Comparison of ENCODE assay signal across 18 mouse cellular contexts in genomic region chr10:128631571-128631970, GRCm38 (mm10). TPM values are rescaled to one million over a fixed set of nuclear protein-coding genes. Genes with fewer than 3 reads are reported as not detected.
DNase-seq lines count a peak whose midpoint lies in the region; ATAC-seq and TF ChIP-seq lines count a peak whose summit lies in the region.
"Had no signal": no experiment of that assay in that cellular context is flagged by ENCODE, and none has a peak within 500 bp of the region (broad histone marks: within the 10 kb centered on the region; RNA-seq: fewer than 3 reads in every experiment).

No protein-coding gene starts in this region.

- peak; percentile 83 for DNase-seq in R1 (ENCODE audit: low read depth, low spot score)
- DNase-seq in yolk sac, embryonic 10.5 days (ENCODE audit: low spot score), result peak; percentile 79
- no peak for DNase-seq in adipocyte (ENCODE audit: low spot score)
- DNase-seq in kidney, adult 2 months, result no peak
- DNase-seq: adrenal gland, postnatal 14 days; cerebellum, adult 18-20 months; cerebellum, adult 9-11 months; cerebellum, postnatal 36 days; gastrocnemius, postnatal 14 days; heart, postnatal 36 days had no signal

- no peak for TF ChIP-seq CTCF in ES-Bruce4 (IDR thresholded peaks at IDR 0.05; ENCODE audit: low read depth, low read length)
- no peak for TF ChIP-seq CTCF in kidney, adult 2 months (conservative IDR thresholded peaks at IDR 0.05; ENCODE audit: insufficient read depth, insufficient read length, low read depth, low read length)

- no peak for TF ChIP-seq POLR2A in ES-Bruce4 (IDR thresholded peaks at IDR 0.05; ENCODE audit: insufficient read depth, low read length)
- TF ChIP-seq POLR2A in kidney, adult 2 months (IDR thresholded peaks at IDR 0.05; ENCODE audit: low read depth, low read length), result no peak

- no peaks in the 10 kb centered on the region for H3K36me3 ChIP-seq in liver, embryonic 16.5 days (ENCODE audit: control insufficient read depth, insufficient read depth)
- no peaks in the 10 kb centered on the region for H3K36me3 ChIP-seq in liver, embryonic 12.5 days
- no peaks in the 10 kb centered on the region for H3K36me3 ChIP-seq in ES-Bruce4 (ENCODE audit: control insufficient read depth, insufficient read depth, low read length, poor library complexity, severe bottlenecking)
- H3K36me3 ChIP-seq in kidney, adult 2 months (ENCODE audit: control insufficient read depth, insufficient read depth, low read length), result no peaks in the 10 kb centered on the region

- H3K4me3 ChIP-seq in liver, embryonic 16.5 days (ENCODE audit: low read depth, low read length), result no peak overlapping the region
- no peak overlapping the region for H3K4me3 ChIP-seq in liver, embryonic 12.5 days
- H3K4me3 ChIP-seq in ES-Bruce4 (ENCODE audit: low read depth, low read length), result no peak overlapping the region
- H3K4me3 ChIP-seq in kidney, adult 2 months (ENCODE audit: insufficient read depth, low read depth, low read length), result no peak overlapping the region
- H3K4me3 ChIP-seq: embryonic facial prominence, embryonic 13.5 days; forebrain, embryonic 12.5 days; heart, embryonic 12.5 days; hindbrain, embryonic 15.5 days had no signal

- peak; percentile 94 for TF ChIP-seq EP300 in ES-Bruce4 (IDR thresholded peaks at IDR 0.05; ENCODE audit: insufficient read depth, low read depth, low read length)

- H3K27me3 ChIP-seq in liver, embryonic 16.5 days (ENCODE audit: control insufficient read depth, insufficient read depth, low read depth, low read length), result peaks cover 2% of the 10 kb centered on the region; the same call in 1 of the 2 replicates
- H3K27me3 ChIP-seq in liver, embryonic 12.5 days (replicated peaks), result peaks cover 45% of the 10 kb centered on the region
- H3K27me3 ChIP-seq in ES-Bruce4 (ENCODE audit: control insufficient read depth, insufficient read depth, low read length, poor library complexity, severe bottlenecking), result no peaks in the 10 kb centered on the region
- H3K27me3 ChIP-seq in kidney, adult 2 months (replicated peaks; ENCODE audit: control insufficient read depth, insufficient read depth, low read length), result no peaks in the 10 kb centered on the region
- H3K27me3 ChIP-seq: embryonic facial prominence, embryonic 13.5 days; hindbrain, embryonic 15.5 days had no signal

- 30% methylated on average over 6 of the region's 6 CpGs for WGBS in liver, embryonic 16.5 days (ENCODE audit: insufficient replicate concordance)
- 31% methylated on average over 6 of the region's 6 CpGs for WGBS in liver, embryonic 12.5 days (ENCODE audit: insufficient replicate concordance)
- 31% methylated on average over 6 of the region's 6 CpGs for WGBS in kidney, adult 2 months

- no peak overlapping the region for H3K4me2 ChIP-seq in liver, embryonic 16.5 days (ENCODE audit: low read depth, low read length)
- H3K4me2 ChIP-seq in liver, embryonic 12.5 days, result no peak overlapping the region
- H3K4me2 ChIP-seq: embryonic facial prominence, embryonic 13.5 days; forebrain, embryonic 12.5 days; heart, embryonic 12.5 days; hindbrain, embryonic 15.5 days had no signal

- 0 out of 2 replicates have a peak overlapping the region, but pooled peaks have one; percentile 14 for H3K9ac ChIP-seq in liver, embryonic 16.5 days (ENCODE audit: low read depth, low read length)
- H3K9ac ChIP-seq in liver, embryonic 12.5 days, result no peak overlapping the region
- no peak overlapping the region for H3K9ac ChIP-seq in ES-Bruce4 (ENCODE audit: low read depth, poor library complexity, severe bottlenecking)
- H3K9ac ChIP-seq: embryonic facial prominence, embryonic 13.5 days; forebrain, embryonic 12.5 days; heart, embryonic 12.5 days; hindbrain, embryonic 15.5 days had no signal

- no peak overlapping the region for H3K27ac ChIP-seq in liver, embryonic 16.5 days (ENCODE audit: low read length)
- H3K27ac ChIP-seq in liver, embryonic 12.5 days, result no peak overlapping the region
- H3K27ac ChIP-seq in ES-Bruce4 (ENCODE audit: insufficient read depth, low read length), result peak overlapping the region; percentile 32
- no peak overlapping the region for H3K27ac ChIP-seq in kidney, adult 2 months (ENCODE audit: insufficient read depth, low read depth, low read length)
- H3K27ac ChIP-seq: embryonic facial prominence, embryonic 13.5 days; forebrain, embryonic 12.5 days; hindbrain, embryonic 15.5 days had no signal

- H3K4me1 ChIP-seq in liver, embryonic 16.5 days (ENCODE audit: control insufficient read depth, low read depth, low read length), result peaks cover 40% of the 10 kb centered on the region
- peaks cover 67% of the 10 kb centered on the region for H3K4me1 ChIP-seq in liver, embryonic 12.5 days
- H3K4me1 ChIP-seq in ES-Bruce4 (ENCODE audit: control insufficient read depth, insufficient read depth, low read length), result peaks cover 11% of the 10 kb centered on the region
- H3K4me1 ChIP-seq in kidney, adult 2 months (ENCODE audit: control insufficient read depth, insufficient read depth, low read length), result no peaks in the 10 kb centered on the region
- H3K4me1 ChIP-seq: embryonic facial prominence, embryonic 13.5 days; forebrain, embryonic 12.5 days; hindbrain, embryonic 15.5 days had no signal

- ATAC-seq in liver, embryonic 16.5 days (ENCODE audit: low read depth), result no peak
- no peak for ATAC-seq in liver, embryonic 12.5 days
- ATAC-seq: forebrain, embryonic 16.5 days had no signal

- no peaks in the 10 kb centered on the region for H3K9me3 ChIP-seq in liver, embryonic 16.5 days (replicated peaks; ENCODE audit: control insufficient read depth, low read length)
- no peaks in the 10 kb centered on the region for H3K9me3 ChIP-seq in liver, embryonic 12.5 days (replicated peaks)
- no peaks in the 10 kb centered on the region for H3K9me3 ChIP-seq in ES-Bruce4 (replicated peaks; ENCODE audit: control insufficient read depth, insufficient read depth, low read length, poor library complexity, severe bottlenecking)
- H3K9me3 ChIP-seq: embryonic facial prominence, embryonic 13.5 days; forebrain, embryonic 12.5 days; heart, embryonic 12.5 days; hindbrain, embryonic 15.5 days had no signal

RNA-seq across cellular contexts. Expression of gene Rps26, which starts 5.0 kb away (rescaled TPM):
- polyA plus RNA-seq in liver, embryonic 16.5 days (2015; fragmentation: Nextera tagmentation; extraction: Ambion mirVana), result 301 and 353 TPM in 2 replicates
- 555 and 561 TPM in 2 replicates for polyA plus RNA-seq in liver, embryonic 12.5 days (2016; fragmentation: Nextera tagmentation; extraction: Ambion mirVana)
- polyA plus RNA-seq in ES-Bruce4 (2011; ENCODE audit: insufficient read depth, insufficient read length, low read depth, missing spikeins), result 1,832 and 1,959 TPM in 2 replicates
- polyA plus RNA-seq in kidney, adult 2 months (2012; rRNA removed), result 520 and 798 TPM in 2 replicates

RNA-seq across cellular contexts. Expression of gene Ikzf4, which starts 14.2 kb away (rescaled TPM):
- 0.08 and 0.15 TPM in 2 replicates for polyA plus RNA-seq in liver, embryonic 16.5 days (2015; fragmentation: Nextera tagmentation; extraction: Ambion mirVana)
- 0.41 and 0.42 TPM in 2 replicates for polyA plus RNA-seq in liver, embryonic 12.5 days (2016; fragmentation: Nextera tagmentation; extraction: Ambion mirVana)
- polyA plus RNA-seq in ES-Bruce4 (2011; ENCODE audit: insufficient read depth, insufficient read length, low read depth, missing spikeins), result 9.8 and 11.6 TPM in 2 replicates
- 2.9 and 3.2 TPM in 2 replicates for polyA plus RNA-seq in kidney, adult 2 months (2012; rRNA removed)

RNA-seq across cellular contexts. Expression of gene Erbb3, which starts 42.1 kb away (rescaled TPM):
- 4.2 and 5.2 TPM in 2 replicates for polyA plus RNA-seq in liver, embryonic 16.5 days (2015; fragmentation: Nextera tagmentation; extraction: Ambion mirVana)
- polyA plus RNA-seq in liver, embryonic 12.5 days (2016; fragmentation: Nextera tagmentation; extraction: Ambion mirVana), result 1.8 TPM in 2 replicates
- polyA plus RNA-seq in ES-Bruce4 (2011; ENCODE audit: insufficient read depth, insufficient read length, low read depth, missing spikeins), result 39.4 and 41.7 TPM in 2 replicates
- polyA plus RNA-seq in kidney, adult 2 months (2012; rRNA removed), result 26.9 and 30.2 TPM in 2 replicates

RNA-seq across cellular contexts. Expression of gene Suox, which starts 42.3 kb away (rescaled TPM):
- polyA plus RNA-seq in liver, embryonic 16.5 days (2015; fragmentation: Nextera tagmentation; extraction: Ambion mirVana), result 12.5 and 12.9 TPM in 2 replicates
- polyA plus RNA-seq in liver, embryonic 12.5 days (2016; fragmentation: Nextera tagmentation; extraction: Ambion mirVana), result 10.4 and 10.5 TPM in 2 replicates
- 14.3 and 14.4 TPM in 2 replicates for polyA plus RNA-seq in ES-Bruce4 (2011; ENCODE audit: insufficient read depth, insufficient read length, low read depth, missing spikeins)
- 76.3 and 84.1 TPM in 2 replicates for polyA plus RNA-seq in kidney, adult 2 months (2012; rRNA removed)

Comparison
In these comparisons a context has a peak if more than half of its experiments do, and no peak if none do; other contexts are left out.
1. DNase-seq: peak in R1 (single experiment) and yolk sac, embryonic 10.5 days (single experiment); none in adipocyte (single experiment) and kidney, adult 2 months (single experiment).